Mouse (Mus musculus) embryonic facial prominence, embryonic 15.5 days (tissue): ENCODE data around the gene Crtc2. TPM values are rescaled to one million over a fixed set of nuclear protein-coding genes. Genes with fewer than 3 reads are reported as not detected.

Source experiments
- ATAC-seq: fragments of 200-750 bp; cut with Nextera tagmentation; 2 replicates; pipeline ENCODE4 v1.8.0; 2017; ENCODE audit warnings: low read depth, moderate TSS enrichment; ENCODE audit not compliant: insufficient number of reproducible peaks, low FRiP score, low TSS enrichment
- H3K27ac ChIP-seq: fragments of 300-500 bp; sonication (generic); replicated peaks from 2 replicates; pipeline ENCODE4 v1.5.1; 2015; ENCODE audit warnings: mild to moderate bottlenecking, inconsistent platforms
- H3K27me3 ChIP-seq: fragments of 300-500 bp; sonication (generic); 2 replicates; pipeline ENCODE4 v1.6.1; 2015; ENCODE audit warnings: inconsistent platforms
- H3K36me3 ChIP-seq: fragments of 300-500 bp; sonication (generic); 2 replicates; pipeline ENCODE4 v1.6.1; 2015; ENCODE audit warnings: mild to moderate bottlenecking, inconsistent platforms
- H3K4me1 ChIP-seq: fragments of 300-500 bp; sonication (generic); 2 replicates; pipeline ENCODE4 v1.6.1; 2015; ENCODE audit warnings: inconsistent platforms
- H3K4me2 ChIP-seq: fragments of 300-500 bp; sonication (generic); replicated peaks from 2 replicates; pipeline ENCODE4 v1.6.1; 2015; ENCODE audit warnings: mild to moderate bottlenecking, inconsistent platforms
- H3K4me3 ChIP-seq: fragments of 300-500 bp; sonication (generic); replicated peaks from 2 replicates; pipeline ENCODE4 v1.5.1; 2015; ENCODE audit warnings: mild to moderate bottlenecking, inconsistent platforms
- H3K9ac ChIP-seq: fragments of 300-500 bp; sonication (generic); 2 replicates; pipeline ENCODE4 v1.6.1; 2015; ENCODE audit warnings: inconsistent platforms
- H3K9me3 ChIP-seq: fragments of 300-500 bp; sonication (generic); replicated peaks from 2 replicates; pipeline ENCODE4 v1.6.1; 2016; ENCODE audit warnings: inconsistent platforms
- WGBS: fragments of 180-500 bp; shearing (Covaris S2); methylation state at CpG from one replicate; pipeline ENCODE4 v1.1.7; 2015; 5-methylcytosine and 5-hydroxymethylcytosine counted together
- polyA plus RNA-seq: library from polyadenylated mRNA; unstranded; fragments of >200 nt; fragmentation: Nextera tagmentation; extraction: Ambion mirVana; gene quantifications from 2 replicates; pipeline ENCODE4 v1.2.1, GENCODE M21; 2015

The Crtc2 gene
- polyA plus RNA-seq, 1 experiment from 2014 or later: 27.8 TPM

GRCm38 (mm10) chr3:90220531-90220951 is 33.4 kb upstream of the Crtc2 start:
- whole genome bisulfite sequencing: 1% methylated on average over 20 of the region's 20 CpGs
- peak overlapping the region; percentile 57 for H3K4me3 ChIP-seq
- peak overlapping the region; percentile 44 for H3K9ac ChIP-seq
- peak; percentile 90 for ATAC-seq
- no peaks in the 10 kb centered on the region for H3K9me3 ChIP-seq
- H3K27ac ChIP-seq: peak overlapping the region; percentile 87
- peaks cover 11% of the 10 kb centered on the region for H3K4me1 ChIP-seq
- H3K36me3 ChIP-seq: peaks cover 19% of the 10 kb centered on the region
- H3K4me2 ChIP-seq: peak overlapping the region; percentile 76
- H3K27me3 ChIP-seq: no peaks in the 10 kb centered on the region

- no peak for ATAC-seq
Observed at GRCm38 (mm10) chr3:90221123-90221522, 32.8 kb upstream of the Crtc2 start.

DNA sequence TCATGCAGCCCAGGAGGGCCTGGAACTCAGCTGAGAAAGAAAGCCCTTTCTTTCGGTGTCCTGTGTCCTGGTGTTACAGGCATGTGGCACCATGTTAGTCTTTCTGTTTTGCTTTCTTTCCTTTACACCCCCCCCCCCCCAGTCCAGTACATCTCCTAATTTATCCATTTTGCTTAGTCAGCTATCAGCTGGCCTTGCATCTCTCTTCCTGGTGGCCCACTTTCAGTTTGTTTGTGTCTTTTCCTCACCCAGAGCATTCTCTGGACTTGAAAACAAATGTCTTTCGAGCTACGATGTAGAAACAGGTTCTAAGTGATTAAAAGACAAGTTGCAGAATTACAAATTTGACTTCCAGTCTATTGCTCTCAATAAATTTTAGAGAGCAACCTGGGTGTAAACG is 31.5 kb upstream of the Crtc2 start:
- peaks cover 11% of the 10 kb centered on the region for H3K4me1 ChIP-seq
- H3K9ac ChIP-seq: no peak overlapping the region
- no peak for ATAC-seq
- WGBS: 92% methylated on average over 4 of the region's 4 CpGs
- H3K4me3 ChIP-seq: no peak overlapping the region
- H3K9me3 ChIP-seq: no peaks in the 10 kb centered on the region
- 0 out of 2 replicates have a peak overlapping the region, but pooled peaks have one; percentile 76 for H3K4me2 ChIP-seq
- H3K36me3 ChIP-seq: peaks cover 25% of the 10 kb centered on the region
- no peaks in the 10 kb centered on the region for H3K27me3 ChIP-seq
- H3K27ac ChIP-seq: no peak overlapping the region

More at GRCm38 (mm10) chr3:90221123-90221522, 32.8 kb upstream of the Crtc2 start:
- peak overlapping the region; percentile 44 for H3K9ac ChIP-seq
- peak overlapping the region; percentile 57 for H3K4me3 ChIP-seq
- H3K27ac ChIP-seq: peak overlapping the region; percentile 87; the same call in 1 of the 2 replicates
- peaks cover 11% of the 10 kb centered on the region for H3K4me1 ChIP-seq
- H3K9me3 ChIP-seq: no peaks in the 10 kb centered on the region
- WGBS: 15% methylated on average over 5 of the region's 5 CpGs
- no peaks in the 10 kb centered on the region for H3K27me3 ChIP-seq
- H3K4me2 ChIP-seq: peak overlapping the region; percentile 76
- H3K36me3 ChIP-seq: peaks cover 25% of the 10 kb centered on the region

DNA sequence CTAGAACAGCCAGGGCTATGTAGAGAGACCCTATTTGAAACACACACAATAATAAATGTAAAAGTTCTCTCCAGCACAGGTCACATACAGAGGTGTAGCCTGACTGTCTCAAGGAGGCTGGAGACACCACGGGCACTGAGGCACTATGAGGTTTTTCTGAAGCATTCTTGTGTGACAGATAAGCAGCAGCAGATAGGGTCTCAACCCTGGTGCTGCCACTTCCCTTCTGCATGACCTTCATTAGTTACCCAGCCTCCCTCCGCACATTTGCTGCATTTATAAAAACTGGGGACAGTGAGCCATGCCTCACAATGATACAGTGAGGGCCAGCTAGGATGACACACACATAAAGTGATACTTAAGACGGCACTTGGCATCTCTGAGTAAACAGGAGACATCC is 31.0 kb upstream of the Crtc2 start:
- WGBS: 81% methylated on average over 3 of the region's 3 CpGs
- H3K36me3 ChIP-seq: peaks cover 25% of the 10 kb centered on the region
- no peak for ATAC-seq

DNA sequence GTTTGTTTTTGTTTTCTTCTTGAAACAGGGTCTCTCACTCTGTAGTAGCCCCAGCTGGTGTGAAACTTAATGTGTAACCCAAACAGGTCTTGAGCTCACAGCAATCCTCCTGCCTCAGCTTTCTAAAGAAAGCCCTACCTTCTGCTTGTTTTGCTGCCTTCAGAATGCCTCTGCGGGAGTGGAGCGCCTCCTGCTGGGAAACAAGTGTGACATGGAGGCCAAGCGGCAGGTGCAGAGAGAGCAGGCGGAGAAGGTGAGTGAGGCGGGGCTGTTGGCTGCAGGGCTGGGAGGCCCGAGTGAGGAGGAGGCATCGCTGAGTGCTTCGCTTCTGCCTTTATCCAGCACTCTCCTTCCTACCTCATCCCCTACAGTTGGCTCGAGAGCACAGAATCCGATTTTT is 29.6 kb upstream of the Crtc2 start:
- Histone ChIP-seq H3K27me3 (no peaks in the 10 kb centered on the region), H3K9me3 (no peaks in the 10 kb centered on the region)
- ATAC-seq: no peak

More for the DNA sequence above, 31.0 kb upstream of the Crtc2 start:
- H3K27ac ChIP-seq: no peak overlapping the region
- no peak overlapping the region for H3K4me3 ChIP-seq
- no peaks in the 10 kb centered on the region for H3K9me3 ChIP-seq
- H3K4me1 ChIP-seq: peaks cover 11% of the 10 kb centered on the region
- H3K4me2 ChIP-seq: no peak overlapping the region
- no peak overlapping the region for H3K9ac ChIP-seq
- H3K27me3 ChIP-seq: no peaks in the 10 kb centered on the region

DNA sequence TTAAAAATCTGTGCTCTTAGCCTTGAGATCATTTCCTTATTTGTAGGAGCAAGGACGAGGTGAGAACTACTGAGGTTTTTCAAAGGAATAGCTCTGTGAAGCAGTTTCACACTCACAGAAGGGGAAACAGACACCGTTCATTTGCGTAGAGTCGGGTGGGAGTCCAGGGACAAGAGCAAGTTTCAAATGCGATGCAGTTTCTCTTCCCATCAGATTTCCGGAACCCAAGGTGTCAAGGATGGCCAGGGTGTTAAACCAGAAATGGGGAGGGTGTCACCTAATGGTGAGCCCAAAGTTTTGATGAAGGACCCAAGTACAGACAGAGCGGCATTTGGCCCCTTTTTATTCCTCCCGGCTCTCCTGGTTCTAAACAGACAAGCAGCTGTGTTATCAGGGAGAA is 22.9 kb upstream of the Crtc2 start:
- H3K27me3 ChIP-seq: no peaks in the 10 kb centered on the region
- ATAC-seq: no peak
- 0 out of 2 replicates have a peak overlapping the region, but pooled peaks have one; percentile 10 for H3K9ac ChIP-seq
- WGBS: 16% methylated on average over 8 of the region's 8 CpGs
- peak overlapping the region; percentile 95 for H3K27ac ChIP-seq
- peak overlapping the region; percentile 88 for H3K4me3 ChIP-seq
- peaks cover 9% of the 10 kb centered on the region for H3K4me1 ChIP-seq
- no peaks in the 10 kb centered on the region for H3K9me3 ChIP-seq
- H3K36me3 ChIP-seq: peaks cover 22% of the 10 kb centered on the region
- peak overlapping the region; percentile 73 for H3K4me2 ChIP-seq

More for the DNA sequence above, 29.6 kb upstream of the Crtc2 start:
- Histone ChIP-seq H3K4me2 (no peak overlapping the region), H3K9ac (no peak overlapping the region), H3K4me1 (peaks cover 11% of the 10 kb centered on the region), H3K36me3 (peaks cover 25% of the 10 kb centered on the region), H3K27ac (no peak overlapping the region), H3K4me3 (no peak overlapping the region)
- 79% methylated on average over 10 of the region's 10 CpGs for WGBS

DNA sequence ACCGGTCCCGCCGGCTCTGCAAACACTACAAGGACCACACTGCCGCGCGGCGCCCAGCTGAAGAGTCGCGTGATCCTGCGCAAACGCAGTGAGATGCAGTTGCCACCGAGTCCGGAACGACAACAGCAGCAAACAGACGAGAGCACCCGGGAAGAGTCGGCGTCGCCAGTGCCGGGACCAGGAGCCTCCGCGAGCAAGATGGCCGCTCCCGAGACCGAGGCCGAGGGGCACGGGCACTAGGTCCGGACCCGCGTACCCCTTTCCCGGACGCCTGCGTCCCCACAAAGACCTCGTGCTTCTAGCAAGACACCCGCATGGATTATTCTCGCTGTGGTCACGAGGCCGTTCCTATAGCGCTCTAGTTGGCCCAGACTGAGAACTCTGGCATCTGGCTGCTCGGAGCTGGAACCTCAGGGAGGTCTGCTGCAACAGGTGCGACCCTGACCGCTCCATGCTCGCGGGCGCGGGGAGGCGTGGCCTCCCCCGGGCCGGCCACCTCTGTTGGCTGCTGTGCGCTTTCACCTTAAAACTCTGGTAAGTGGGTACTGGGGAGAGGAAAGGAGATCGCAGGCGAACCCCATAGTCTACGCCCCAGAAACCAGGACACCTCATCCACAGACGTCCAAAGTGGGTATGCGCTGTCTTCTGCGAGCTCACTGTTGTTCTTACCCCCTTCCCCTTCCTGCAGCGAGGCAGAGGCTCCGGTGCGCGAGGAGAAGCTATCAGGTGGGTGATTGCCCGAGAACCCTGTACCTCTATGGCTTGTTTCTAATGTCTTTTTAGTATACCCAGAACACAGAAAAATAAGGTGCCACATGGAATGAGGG is 22.2 kb upstream of the Crtc2 start, which contains the start of gene Jtb:
Gene Jtb, plus strand, starts transcription at position 91 of the 827 bp plus-strand sequence.
- peak within 1 kb of the TSS; percentile 85 for H3K9ac ChIP-seq
- H3K27me3 ChIP-seq: no peaks in the 10 kb centered on the region
- no peaks in the 10 kb centered on the region for H3K9me3 ChIP-seq
- H3K4me1 ChIP-seq: peaks cover 9% of the 10 kb centered on the region
- peak; percentile 94 for ATAC-seq
- H3K4me3 ChIP-seq: peak within 1 kb of the TSS; percentile 88
- peaks cover 26% of the 10 kb centered on the region for H3K36me3 ChIP-seq
- under 1% methylated on average over 61 of the region's 61 CpGs for WGBS
- H3K27ac ChIP-seq: peak within 1 kb of the TSS; percentile 95
- H3K4me2 ChIP-seq: peak within 1 kb of the TSS; percentile 73

- Histone ChIP-seq H3K27me3 (no peaks in the 10 kb centered on the region), H3K4me3 (no peak overlapping the region), H3K4me1 (peaks cover 19% of the 10 kb centered on the region), H3K36me3 (peaks cover 3% of the 10 kb centered on the region; the same call in 1 of the 2 replicates), H3K9me3 (no peaks in the 10 kb centered on the region), H3K9ac (no peak overlapping the region), H3K4me2 (no peak overlapping the region), H3K27ac (no peak overlapping the region)
- 89% methylated on average over 2 of the region's 2 CpGs for WGBS
- ATAC-seq: no peak
Observed at GRCm38 (mm10) chr3:90241251-90241650, 12.7 kb upstream of the Crtc2 start.

DNA sequence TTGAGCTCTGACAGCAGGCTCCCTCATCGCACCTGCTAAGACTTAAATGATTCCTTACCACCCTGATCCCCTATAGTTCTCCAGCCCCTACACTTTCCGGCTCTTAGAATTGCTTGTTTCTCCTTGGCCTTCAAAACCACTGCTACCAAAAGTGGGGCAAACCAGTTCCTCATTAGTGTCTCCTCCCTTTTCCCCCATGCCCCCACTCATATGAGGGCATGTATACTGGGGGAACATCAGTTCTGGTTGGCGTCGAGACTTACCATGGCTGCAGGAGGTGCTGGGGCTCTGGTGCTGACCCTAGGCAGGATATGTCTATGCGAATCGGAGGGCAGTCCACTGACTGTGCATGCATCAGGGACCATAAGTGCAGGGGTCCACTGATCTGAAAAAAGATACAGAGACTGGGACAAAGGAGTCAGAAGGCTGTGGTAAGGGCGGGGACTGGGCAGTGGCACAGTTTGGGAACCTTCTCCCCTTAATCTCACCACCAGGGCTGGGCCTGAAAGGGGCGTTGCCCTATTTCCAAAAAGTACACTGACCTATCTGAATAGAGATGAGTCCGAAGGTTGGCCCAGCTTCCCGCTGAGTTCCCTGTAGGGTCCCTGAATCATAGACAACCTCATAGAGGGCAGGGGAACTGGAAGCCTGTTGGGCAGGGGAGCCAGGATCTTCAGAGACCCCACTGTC is 12.1 kb upstream of the Crtc2 start:
- no peak overlapping the region for H3K9ac ChIP-seq
- no peak overlapping the region for H3K27ac ChIP-seq
- no peak for ATAC-seq
- H3K4me2 ChIP-seq: no peak overlapping the region
- H3K9me3 ChIP-seq: no peaks in the 10 kb centered on the region
- peaks cover 23% of the 10 kb centered on the region for H3K4me1 ChIP-seq
- WGBS: 87% methylated on average over 10 of the region's 10 CpGs
- H3K4me3 ChIP-seq: no peak overlapping the region
- no peaks in the 10 kb centered on the region for H3K27me3 ChIP-seq
- no peaks in the 10 kb centered on the region for H3K36me3 ChIP-seq

GRCm38 (mm10) chr3:90242984-90243775 is 10.8 kb upstream of the Crtc2 start, which contains the start of gene Creb3l4:
TSS of gene Creb3l4 (minus strand) at chr3:90243512.
- H3K4me2 ChIP-seq: peak within 1 kb of the TSS; percentile 56
- H3K9me3 ChIP-seq: no peaks in the 10 kb centered on the region
- H3K36me3 ChIP-seq: no peaks in the 10 kb centered on the region
- peak within 1 kb of the TSS; percentile 13; the same call in 1 of the 2 replicates for H3K9ac ChIP-seq
- peaks cover 27% of the 10 kb centered on the region for H3K4me1 ChIP-seq
- peak within 1 kb of the TSS; percentile 41 for H3K4me3 ChIP-seq
- H3K27ac ChIP-seq: peak within 1 kb of the TSS; percentile 80
- 4% methylated on average over 19 of the region's 19 CpGs for WGBS
- ATAC-seq: peak; percentile 69
- H3K27me3 ChIP-seq: no peaks in the 10 kb centered on the region
